Mouse (Mus musculus): Measurements from ENCODE around the gene Tmem230.

- TF ChIP-seq POLR2A (IDR thresholded peaks at IDR 0.05; ENCODE audit: insufficient read depth, low read depth, low read length) (no peak), CTCF (IDR thresholded peaks at IDR 0.05; ENCODE audit: insufficient read depth, low read depth, low read length) (no peak)
Measured at GRCm38 (mm10) chr2:132291265-132291664, 43.7 kb upstream of the Tmem230 start.

Data from olfactory bulb, adult 2 months (tissue).